Mouse (Mus musculus): ENCODE results near the gene Olfr1192-ps1.
"Not testable (repeated sequence)": the region's sequence is repeated elsewhere in the genome, so short reads cannot be mapped to it uniquely, and the experiment has no call there.

Olfr1192-ps1 gene

DNA sequence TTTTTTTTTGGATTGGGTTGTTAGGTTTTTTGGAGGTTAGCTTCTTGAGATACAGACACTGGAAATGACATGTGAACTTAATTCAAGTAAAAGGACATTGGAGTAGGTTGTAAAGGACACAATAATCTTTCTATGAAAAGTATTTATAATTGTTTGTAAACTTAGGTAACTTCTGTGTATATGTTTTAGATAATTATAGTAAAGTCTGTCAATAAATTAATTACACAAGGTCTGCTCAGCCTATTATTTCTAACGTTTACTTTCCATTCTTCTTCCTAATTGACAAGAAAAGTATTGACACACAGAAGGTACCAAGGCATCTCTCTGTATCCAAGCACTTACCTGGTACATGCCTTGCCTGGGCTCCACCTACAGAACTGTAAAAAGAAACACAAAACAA, at the start of gene Olfr1192-ps1:
Gene Olfr1192-ps1, plus strand, starts transcription at position 301 of the 400 bp plus-strand sequence.
- no peak for DNase-seq

DNA sequence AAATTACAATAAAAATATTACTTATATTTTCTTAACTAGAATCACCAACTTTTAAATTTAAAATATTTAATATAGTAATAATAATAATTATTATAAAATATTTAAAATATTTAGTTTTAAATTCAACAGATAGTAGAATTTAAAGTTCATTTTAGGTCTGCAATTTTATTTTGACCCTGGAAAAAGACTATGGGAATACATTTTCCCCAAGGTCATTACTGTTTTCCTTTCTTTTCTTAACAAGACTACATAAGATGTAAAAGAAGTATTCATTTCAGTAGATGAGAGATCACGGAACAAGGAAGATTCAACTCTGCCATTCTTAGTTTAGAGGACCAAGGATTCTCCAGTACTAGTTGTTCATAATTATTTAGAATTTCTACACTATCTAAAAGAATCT, 8.1 kb upstream of the Olfr1192-ps1 start, which contains the start of gene Olfr1191-ps1:
Gene Olfr1191-ps1, plus strand, starts transcription at position 301 of the 400 bp plus-strand sequence.
- not testable (repeated sequence) for DNase-seq

DNA sequence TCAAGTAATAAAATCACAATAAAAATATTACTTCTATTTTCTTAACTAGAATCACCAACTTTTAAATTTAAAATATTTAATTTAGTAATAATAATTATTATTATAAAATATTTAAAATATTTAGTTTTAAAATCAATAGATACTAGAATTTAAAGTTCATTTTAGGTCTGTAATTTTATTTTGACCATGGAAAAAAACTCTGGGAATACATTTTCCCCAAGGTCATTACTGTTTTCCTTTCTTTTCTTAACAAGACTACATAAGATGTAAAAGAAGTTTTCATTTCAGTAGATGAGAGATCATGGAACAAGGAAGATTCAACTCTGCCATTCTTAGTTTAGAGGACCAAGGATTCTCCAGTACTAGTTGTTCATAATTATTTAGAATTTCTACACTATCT, 27.0 kb downstream of the Olfr1192-ps1 start, which contains the start of gene Olfr1193:
Gene Olfr1193, plus strand, starts transcription at position 301 of the 400 bp plus-strand sequence.
- DNase-seq = not testable (repeated sequence)

DNA sequence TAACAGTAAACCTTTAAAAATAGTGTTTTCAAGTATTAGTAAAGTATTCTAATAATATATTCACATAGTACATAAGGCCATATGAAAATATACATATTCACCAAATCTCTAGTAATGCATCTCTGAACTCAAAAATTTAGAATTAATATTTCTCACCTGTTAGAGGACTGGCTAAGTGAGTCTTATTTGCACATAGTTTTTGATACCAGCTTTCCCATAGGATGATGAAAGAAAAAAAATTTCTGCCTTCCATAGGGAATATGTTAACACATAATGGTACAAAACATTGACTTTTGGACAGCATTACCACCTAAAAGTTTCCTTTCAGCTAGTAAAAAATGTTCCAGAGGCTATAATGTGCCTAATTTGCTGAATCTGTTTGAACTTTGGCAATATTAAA, 40.8 kb downstream of the Olfr1192-ps1 start, which contains the start of gene Olfr1195:
Gene Olfr1195, minus strand, starts transcription at position 101 of the 400 bp plus-strand sequence.
- DNase-seq = no peak

DNA sequence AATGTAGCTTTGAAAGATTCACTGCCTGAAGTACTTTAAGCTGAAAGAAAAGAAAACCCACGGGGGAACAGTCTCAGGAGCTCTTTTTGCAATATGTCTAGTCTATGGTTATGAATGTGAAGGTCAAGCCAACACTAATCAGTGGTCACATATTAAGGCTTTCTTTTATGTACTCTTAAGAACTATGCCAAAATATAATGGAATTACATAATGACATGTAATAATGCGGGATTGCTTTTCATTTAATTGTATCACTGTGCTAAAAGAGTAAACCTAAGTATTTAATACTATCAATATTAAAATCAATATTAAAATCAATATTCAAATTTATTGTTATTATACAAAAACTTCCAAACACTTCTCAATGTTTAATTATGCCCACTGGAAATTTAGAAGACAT, 56.2 kb downstream of the Olfr1192-ps1 start, which contains the start of gene Olfr1196:
Gene Olfr1196, minus strand, starts transcription at position 101 of the 400 bp plus-strand sequence.
- no peak for DNase-seq

Measured in kidney, postnatal 14 days (tissue).